Mouse (Mus musculus): ENCODE data around the gene Nfix. TPM values are rescaled to one million over a fixed set of nuclear protein-coding genes. Genes with fewer than 3 reads are reported as not detected.

Nfix gene
- polyA plus RNA-seq, 1 experiment: 65.7 TPM

- H3K27me3 ChIP-seq (ENCODE audit: control insufficient read depth, insufficient read depth, insufficient read length): no peaks in the 10 kb centered on the region
- H3K36me3 ChIP-seq (ENCODE audit: control insufficient read depth, insufficient read depth): no peaks in the 10 kb centered on the region
- no peak overlapping the region for H3K4me3 ChIP-seq
- peaks cover 89% of the 10 kb centered on the region for H3K79me2 ChIP-seq (ENCODE audit: control insufficient read depth, insufficient read depth)
- H3K4me2 ChIP-seq (ENCODE audit: low read depth): peak overlapping the region; percentile 92
- H3ac ChIP-seq (ENCODE audit: control insufficient read depth, insufficient read length): no peak overlapping the region
- TF ChIP-seq MYOD1 (IDR thresholded peaks at IDR 0.05; ENCODE audit: control insufficient read depth in 1 of 3, insufficient read length in 2 of 3, low read depth in 2 of 3): no peak
- TF ChIP-seq TCF12 (IDR thresholded peaks at IDR 0.05; ENCODE audit: insufficient read depth, poor library complexity, severe bottlenecking): no peak
- no peak for TF ChIP-seq USF1 (IDR thresholded peaks at IDR 0.05; ENCODE audit: low read depth)
- no peak for TF ChIP-seq POLR2A (IDR thresholded peaks at IDR 0.05; ENCODE audit: insufficient read length, low read depth)
These were observed 20.0 kb downstream of the Nfix start for GRCm38 (mm10) chr8:84780225-84780555.

GRCm38 (mm10) chr8:84779519-84780224, 20.5 kb downstream of the Nfix start:
- Histone ChIP-seq H3K27me3 (ENCODE audit: control insufficient read depth, insufficient read depth, insufficient read length) (no peaks in the 10 kb centered on the region), H3K4me2 (ENCODE audit: low read depth) (peak overlapping the region; percentile 92)

GRCm38 (mm10) chr8:84778638-84779380, 21.3 kb downstream of the Nfix start:
- peaks cover 82% of the 10 kb centered on the region for H3K79me2 ChIP-seq (ENCODE audit: control insufficient read depth, insufficient read depth)
- no peaks in the 10 kb centered on the region for H3K27me3 ChIP-seq (ENCODE audit: control insufficient read depth, insufficient read depth, insufficient read length)
- no peaks in the 10 kb centered on the region for H3K36me3 ChIP-seq (ENCODE audit: control insufficient read depth, insufficient read depth)
- no peak overlapping the region for H3ac ChIP-seq (ENCODE audit: control insufficient read depth, insufficient read length)
- no peak overlapping the region for H3K4me2 ChIP-seq (ENCODE audit: low read depth)
- TF ChIP-seq POLR2AphosphoS2 (IDR thresholded peaks at IDR 0.05; ENCODE audit: insufficient read length, low read depth) (no peak), SRF (IDR thresholded peaks at IDR 0.05; ENCODE audit: control insufficient read depth, insufficient read length, low read depth) (no peak), MYOD1 (IDR thresholded peaks at IDR 0.05; ENCODE audit: control insufficient read depth in 1 of 3, insufficient read length in 2 of 3, low read depth in 2 of 3) (no peak), TCF12 (IDR thresholded peaks at IDR 0.05; ENCODE audit: insufficient read depth, poor library complexity, severe bottlenecking) (no peak), TCF3 (IDR thresholded peaks at IDR 0.05; ENCODE audit: insufficient read length, low read depth) (no peak), E2F4 (IDR thresholded peaks at IDR 0.05; ENCODE audit: insufficient read depth) (no peak), POLR2A (IDR thresholded peaks at IDR 0.05; ENCODE audit: insufficient read length, low read depth) (no peak), USF1 (IDR thresholded peaks at IDR 0.05; ENCODE audit: low read depth) (no peak), MYOG (IDR thresholded peaks at IDR 0.05; ENCODE audit: control insufficient read depth in 1 of 3, insufficient read depth in 1 of 3, insufficient read length in 2 of 3, low read depth in 2 of 3) (no peak), REST (IDR thresholded peaks at IDR 0.05; ENCODE audit: insufficient read depth, insufficient read length) (no peak), CEBPB (IDR thresholded peaks at IDR 0.05; ENCODE audit: insufficient read depth, poor library complexity, severe bottlenecking) (no peak), MAX (IDR thresholded peaks at IDR 0.05; ENCODE audit: low read depth) (no peak)
- H3K4me3 ChIP-seq: no peak overlapping the region

More at GRCm38 (mm10) chr8:84779519-84780224, 20.5 kb downstream of the Nfix start:
- H3K79me2 ChIP-seq (ENCODE audit: control insufficient read depth, insufficient read depth): peaks cover 83% of the 10 kb centered on the region
- no peak for TF ChIP-seq TCF3 (IDR thresholded peaks at IDR 0.05; ENCODE audit: insufficient read length, low read depth)
- no peak for TF ChIP-seq POLR2A (IDR thresholded peaks at IDR 0.05; ENCODE audit: insufficient read length, low read depth)
- TF ChIP-seq USF1 (IDR thresholded peaks at IDR 0.05; ENCODE audit: low read depth): no peak
- TF ChIP-seq SRF (IDR thresholded peaks at IDR 0.05; ENCODE audit: control insufficient read depth, insufficient read length, low read depth): no peak
- TF ChIP-seq CEBPB (IDR thresholded peaks at IDR 0.05; ENCODE audit: insufficient read depth, poor library complexity, severe bottlenecking): no peak
- TF ChIP-seq REST (IDR thresholded peaks at IDR 0.05; ENCODE audit: insufficient read depth, insufficient read length): no peak
- no peak for TF ChIP-seq TCF12 (IDR thresholded peaks at IDR 0.05; ENCODE audit: insufficient read depth, poor library complexity, severe bottlenecking)
- TF ChIP-seq MAX (IDR thresholded peaks at IDR 0.05; ENCODE audit: low read depth): no peak
- TF ChIP-seq POLR2AphosphoS2 (IDR thresholded peaks at IDR 0.05; ENCODE audit: insufficient read length, low read depth): no peak
- TF ChIP-seq MYOD1 (IDR thresholded peaks at IDR 0.05; ENCODE audit: control insufficient read depth in 1 of 3, insufficient read length in 2 of 3, low read depth in 2 of 3): no peak
- no peak for TF ChIP-seq MYOG (IDR thresholded peaks at IDR 0.05; ENCODE audit: control insufficient read depth in 1 of 3, insufficient read depth in 1 of 3, insufficient read length in 2 of 3, low read depth in 2 of 3)
- TF ChIP-seq E2F4 (IDR thresholded peaks at IDR 0.05; ENCODE audit: insufficient read depth): no peak
- no peaks in the 10 kb centered on the region for H3K36me3 ChIP-seq (ENCODE audit: control insufficient read depth, insufficient read depth)
- H3K4me3 ChIP-seq: no peak overlapping the region
- H3ac ChIP-seq (ENCODE audit: control insufficient read depth, insufficient read length): no peak overlapping the region

GRCm38 (mm10) chr8:84777899-84778637, 22.1 kb downstream of the Nfix start:
- Histone ChIP-seq H3K4me2 (ENCODE audit: low read depth) (no peak overlapping the region), H3K4me3 (no peak overlapping the region), H3K27me3 (ENCODE audit: control insufficient read depth, insufficient read depth, insufficient read length) (no peaks in the 10 kb centered on the region), H3ac (ENCODE audit: control insufficient read depth, insufficient read length) (no peak overlapping the region), H3K79me2 (ENCODE audit: control insufficient read depth, insufficient read depth) (peaks cover 82% of the 10 kb centered on the region), H3K36me3 (ENCODE audit: control insufficient read depth, insufficient read depth) (no peaks in the 10 kb centered on the region)
- TF ChIP-seq REST (IDR thresholded peaks at IDR 0.05; ENCODE audit: insufficient read depth, insufficient read length) (no peak), TCF12 (IDR thresholded peaks at IDR 0.05; ENCODE audit: insufficient read depth, poor library complexity, severe bottlenecking) (no peak)

Data from myocyte (in vitro differentiated cells).